Mouse (Mus musculus): ENCODE measurements at regions not wholly inside any gene's neighbourhood (a gene's known extent, or its start where the extent isn't known, plus 50 kb on each side); places are given as distances from the start of the nearest gene placed in this dataset.

GRCm38 (mm10) chr2:170218230-170219044 is 70.5 kb upstream of the Zfp217 start:
- peak overlapping the region; percentile 96 for H3K4me2 ChIP-seq (ENCODE audit: insufficient read depth, low read depth, poor library complexity, severe bottlenecking)
- peaks cover 10 to 30% of the 10 kb centered on the region in 2 experiments for H3K4me1 ChIP-seq (ENCODE audit: control insufficient read depth in 1 of 2, insufficient read depth in 2 of 2)
- H3K9ac ChIP-seq (ENCODE audit: insufficient read depth, low read depth): peak overlapping the region; percentile 52; the same call in 1 of the 2 replicates
- H3K79me2 ChIP-seq (replicated peaks; ENCODE audit: control insufficient read depth, extremely low read depth, insufficient read depth, poor library complexity, severe bottlenecking): no peaks in the 10 kb centered on the region
- peak overlapping the region; percentile 26; the same call in 1 of the 2 replicates for H3K27ac ChIP-seq (ENCODE audit: insufficient read depth, low read depth)
- in situ Hi-C loops (cut with MboI; ENCODE audit: low pct_ligation_motif_present, low pct_unique_long_range_greater_than_20kb, low sequenced_read_pairs): no loop called here
- TF ChIP-seq BHLHE40 (IDR thresholded peaks at IDR 0.05; ENCODE audit: low read depth, low read length) (peak; percentile 79), ELF1 (IDR thresholded peaks at IDR 0.05; ENCODE audit: low read depth, low read length) (0 out of 2 replicates have a peak, but pooled peaks have one; percentile 18), MYC (IDR thresholded peaks at IDR 0.05; ENCODE audit: low read depth, low read length) (peak; percentile 79; the same call in 1 of the 2 replicates), ZC3H11A (IDR thresholded peaks at IDR 0.05; ENCODE audit: low read depth, low read length) (no peak), ZNF384 (IDR thresholded peaks at IDR 0.05; ENCODE audit: low read depth, low read length) (no peak), PAX5 (IDR thresholded peaks at IDR 0.05; ENCODE audit: low read length) (no peak), MEF2A (IDR thresholded peaks at IDR 0.05; ENCODE audit: borderline replicate concordance, low read depth, low read length) (no peak), RAD21 (IDR thresholded peaks at IDR 0.05; ENCODE audit: low read depth, low read length) (peak; percentile 52), NELFE (IDR thresholded peaks at IDR 0.05; ENCODE audit: low read depth, low read length) (no peak), KAT2A (IDR thresholded peaks at IDR 0.05; ENCODE audit: insufficient replicate concordance, low read length) (no peak), MAZ (IDR thresholded peaks at IDR 0.05; ENCODE audit: low read depth, low read length) (no peak; the same call in 1 of the 2 replicates), TCF12 (IDR thresholded peaks at IDR 0.05; ENCODE audit: low read depth, low read length) (no peak), POLR2AphosphoS2 (IDR thresholded peaks at IDR 0.05; ENCODE audit: low read depth, low read length) (no peak), CHD1 (IDR thresholded peaks at IDR 0.05; ENCODE audit: low read depth, low read length) (no peak), MAX (IDR thresholded peaks at IDR 0.05; ENCODE audit: low read length) (peak; percentile 60; the same call in 1 of the 2 replicates), CTCF (conservative IDR thresholded peaks at IDR 0.05 in 1 of 2, IDR thresholded peaks at IDR 0.05 in 1 of 2; ENCODE audit: low read depth in 2 of 2, low read length in 2 of 2) (peak in 1 of 2 experiments; percentile 68; a peak in 2 of 4 replicates), JUND (conservative IDR thresholded peaks at IDR 0.05; ENCODE audit: low read depth, low read length) (no peak), CHD2 (IDR thresholded peaks at IDR 0.05; ENCODE audit: low read length) (peak; percentile 88), TBP (conservative IDR thresholded peaks at IDR 0.05; ENCODE audit: low read depth, low read length) (no peak), SMC3 (IDR thresholded peaks at IDR 0.05; ENCODE audit: low read depth, low read length) (peak; percentile 66), IRF4 (IDR thresholded peaks at IDR 0.05; ENCODE audit: low read depth, low read length) (peak; percentile 45; the same call in 1 of the 2 replicates), MXI1 (IDR thresholded peaks at IDR 0.05; ENCODE audit: low read depth, low read length) (no peak; the same call in 1 of the 2 replicates), SIN3A (IDR thresholded peaks at IDR 0.05; ENCODE audit: low read length) (0 out of 2 replicates have a peak, but pooled peaks have one; percentile 26), USF1 (IDR thresholded peaks at IDR 0.05; ENCODE audit: low read depth, low read length) (no peak)
- peaks cover 5% of the 10 kb centered on the region for H3K9me3 ChIP-seq (replicated peaks; ENCODE audit: low read length)
- no peaks in the 10 kb centered on the region for H3K36me3 ChIP-seq (replicated peaks in 1 of 2; ENCODE audit: control insufficient read depth in 1 of 2, insufficient read depth in 1 of 2, low read length in 1 of 2)
- no peaks in the 10 kb centered on the region for H3K27me3 ChIP-seq (replicated peaks)
- peak; percentile 21 for DNase-seq (ENCODE audit: extremely low read depth)
- dilution Hi-C loops (cut with MboI; ENCODE audit: extremely low pct_ligation_motif_present, extremely low pct_unique_long_range_greater_than_20kb, low sequenced_read_pairs): no loop called here
- peak overlapping the region in 2 of 3 experiments; percentile 20 to 24 for H3K4me3 ChIP-seq (replicated peaks in 1 of 3; ENCODE audit: low read depth in 2 of 3, low read length in 2 of 3, poor library complexity in 1 of 3)
